Mouse (Mus musculus) thymus, adult 2 months (tissue): ENCODE data around the gene Epas1.

Experiments used
- CTCF ChIP-seq: fragments of 200-500 bp; IDR thresholded peaks from 2 replicates; pipeline ENCODE4 v1.5.1; 2012; ENCODE audit warnings: mild to moderate bottlenecking, control low read depth, low read length, moderate library complexity, borderline replicate concordance; ENCODE audit not compliant: control insufficient read depth, poor library complexity, insufficient read depth; ENCODE audit errors: extremely low read depth
- POLR2A ChIP-seq: fragments of 200-500 bp; IDR thresholded peaks from 2 replicates; pipeline ENCODE4 v1.6.1; 2012; ENCODE audit warnings: mild to moderate bottlenecking, low read length, control low read depth, moderate library complexity; ENCODE audit not compliant: control insufficient read depth, poor library complexity, insufficient read depth; ENCODE audit errors: extremely low read depth

- TF ChIP-seq POLR2A (no peak), CTCF (no peak)
Observed at GRCm38 (mm10) chr17:86829383-86830175, 76.1 kb downstream of the Epas1 start.
